7 mouse cellular contexts compared by ENCODE assay signal in genomic region chr1:133385506-133385905, GRCm38 (mm10). TPM values are rescaled to one million over a fixed set of nuclear protein-coding genes. Genes with fewer than 3 reads are reported as not detected.
DNase-seq lines count a peak whose midpoint lies in the region; ATAC-seq and TF ChIP-seq lines count a peak whose summit lies in the region.

No protein-coding gene starts in this region.

- no peak for ATAC-seq in heart, embryonic 16.5 days (replicated peaks; ENCODE audit: extremely low read depth, insufficient read depth, low FRiP score)
- ATAC-seq in lung, postnatal 0 days: peak; percentile 53

- H3K9me3 ChIP-seq in ES-E14 (ENCODE audit: control insufficient read depth, insufficient read depth, low read depth, low read length): no peaks in the 10 kb centered on the region
- H3K9me3 ChIP-seq in forebrain, embryonic 10.5 days: no peaks in the 10 kb centered on the region
- H3K9me3 ChIP-seq in heart, embryonic 16.5 days (replicated peaks; ENCODE audit: control insufficient read depth, low read length): no peaks in the 10 kb centered on the region
- no peaks in the 10 kb centered on the region for H3K9me3 ChIP-seq in lung, postnatal 0 days (ENCODE audit: low read length)

- H3K27me3 ChIP-seq in forebrain, embryonic 10.5 days (ENCODE audit: poor library complexity, severe bottlenecking): peaks cover 37% of the 10 kb centered on the region
- no peaks in the 10 kb centered on the region for H3K27me3 ChIP-seq in heart, embryonic 16.5 days (ENCODE audit: control insufficient read depth, insufficient read depth, low read length)
- no peaks in the 10 kb centered on the region for H3K27me3 ChIP-seq in lung, postnatal 0 days (replicated peaks; ENCODE audit: insufficient read depth, low read length)

- peak overlapping the region; percentile 46; the same call in 1 of the 2 replicates for H3K9ac ChIP-seq in ES-E14 (ENCODE audit: insufficient read depth, low read depth, low read length, poor library complexity, severe bottlenecking)
- H3K9ac ChIP-seq in heart, embryonic 16.5 days (ENCODE audit: low read length): peak overlapping the region; percentile 45; the same call in 1 of the 2 replicates
- H3K9ac ChIP-seq in lung, postnatal 0 days (replicated peaks; ENCODE audit: low read depth): no peak overlapping the region

- WGBS in forebrain, embryonic 10.5 days: 37% methylated on average over 9 of the region's 9 CpGs
- 37% methylated on average over 9 of the region's 9 CpGs for WGBS in heart, embryonic 16.5 days
- 33% methylated on average over 9 of the region's 9 CpGs for WGBS in lung, postnatal 0 days

- in situ Hi-C loops in ES-E14 (cut with MboI; ENCODE audit: low sequenced_read_pairs in 2 of 2, unreplicated experiment in 2 of 2): loop anchor here in 1 of 2 experiments (25.0 kb wide), 1 partner anchor 227 kb away; the partner anchor contains the start of gene Snrpe

- peak overlapping the region; percentile 29; the same call in 1 of the 2 replicates for H3K4me2 ChIP-seq in heart, embryonic 16.5 days (ENCODE audit: low read depth, low read length)
- H3K4me2 ChIP-seq in lung, postnatal 0 days (replicated peaks; ENCODE audit: low read depth, low read length): no peak overlapping the region

- H3K4me1 ChIP-seq in ES-E14 (ENCODE audit: control insufficient read depth in 2 of 2, insufficient read depth in 2 of 2, low read length in 2 of 2, poor library complexity in 1 of 2): peaks cover 0 to 23% of the 10 kb centered on the region in 2 experiments; a peak in 2 of 4 replicates
- H3K4me1 ChIP-seq in forebrain, embryonic 10.5 days: peaks cover 49% of the 10 kb centered on the region
- peaks cover 6% of the 10 kb centered on the region; the same call in 1 of the 2 replicates for H3K4me1 ChIP-seq in heart, embryonic 16.5 days (ENCODE audit: control insufficient read depth, insufficient read depth, low read length)
- H3K4me1 ChIP-seq in lung, postnatal 0 days (ENCODE audit: insufficient read depth, low read depth, low read length): no peaks in the 10 kb centered on the region

- peak; percentile 78 for DNase-seq in ES-E14 (ENCODE audit: low read depth, low spot score)
- DNase-seq in adrenal gland, postnatal 25 days: peak; percentile 71
- peak; percentile 81 for DNase-seq in forebrain, embryonic 10.5 days (ENCODE audit: extremely low spot score, low spot score)
- DNase-seq in layer of hippocampus, adult 8-10 months (ENCODE audit: low spot score in 2 of 2): peak; percentile 58 to 77
- DNase-seq in lung, postnatal 0 days (ENCODE audit: low spot score): peak; percentile 81
- DNase-seq in retina, postnatal 1 day: peak; percentile 83

- no peak for TF ChIP-seq EP300 in lung, postnatal 0 days (IDR thresholded peaks at IDR 0.05)

- peaks cover 19% of the 10 kb centered on the region for H3K36me3 ChIP-seq in ES-E14 (ENCODE audit: control insufficient read depth, insufficient read depth, low read length, poor library complexity, severe bottlenecking)
- peaks cover 80% of the 10 kb centered on the region for H3K36me3 ChIP-seq in forebrain, embryonic 10.5 days (replicated peaks)
- no peaks in the 10 kb centered on the region for H3K36me3 ChIP-seq in heart, embryonic 16.5 days (ENCODE audit: control insufficient read depth, insufficient read depth)
- peaks cover 17% of the 10 kb centered on the region for H3K36me3 ChIP-seq in lung, postnatal 0 days (ENCODE audit: insufficient read depth, low read length)

- H3K4me3 ChIP-seq in ES-E14 (ENCODE audit: insufficient read depth in 1 of 2, low read depth in 1 of 2, low read length in 2 of 2, poor library complexity in 1 of 2, severe bottlenecking in 1 of 2): no peak overlapping the region
- H3K4me3 ChIP-seq in forebrain, embryonic 10.5 days: peak overlapping the region; percentile 17; the same call in 1 of the 2 replicates
- no peak overlapping the region for H3K4me3 ChIP-seq in heart, embryonic 16.5 days (ENCODE audit: low read length)
- no peak overlapping the region for H3K4me3 ChIP-seq in lung, postnatal 0 days (ENCODE audit: low read depth, low read length)

- H3K27ac ChIP-seq in ES-E14 (ENCODE audit: insufficient read depth, low read depth, low read length, poor library complexity, severe bottlenecking): no peak overlapping the region
- peak overlapping the region; percentile 78 for H3K27ac ChIP-seq in forebrain, embryonic 10.5 days
- no peak overlapping the region for H3K27ac ChIP-seq in heart, embryonic 16.5 days (ENCODE audit: low read length)
- no peak overlapping the region for H3K27ac ChIP-seq in lung, postnatal 0 days (ENCODE audit: low read length)

- peak; percentile 96 for TF ChIP-seq CTCF in lung, postnatal 0 days (IDR thresholded peaks at IDR 0.05)

TF ChIP-seq in ES-E14, 5 proteins besides CTCF, POLR2A, EP300 and RAD21:
- TF ChIP-seq HCFC1 (IDR thresholded peaks at IDR 0.05; ENCODE audit: borderline replicate concordance, insufficient read depth, low read length) (no peak), CHD2 (IDR thresholded peaks at IDR 0.05; ENCODE audit: low read depth, low read length) (no peak), ZC3H11A (IDR thresholded peaks at IDR 0.05; ENCODE audit: borderline replicate concordance, low read depth, low read length) (peak; percentile 48; the same call in 1 of the 2 replicates)

RNA-seq across cellular contexts. Expression of gene Etnk2, which starts 22.1 kb away (rescaled TPM):
- total RNA-seq in ES-E14 (2012; rRNA removed): 4.8 and 7.4 TPM in 2 replicates
- total RNA-seq in adrenal gland, postnatal 25 days (2021): 5.9 and 6.3 TPM in 2 replicates
- polyA plus RNA-seq in forebrain, embryonic 10.5 days (2016; fragmentation: Nextera tagmentation; extraction: Ambion mirVana): 1.7 and 2.3 TPM in 2 replicates
- polyA plus RNA-seq in heart, embryonic 16.5 days (2015; fragmentation: Nextera tagmentation; extraction: Ambion mirVana): 1.7 and 2.1 TPM in 2 replicates
- 1 to 10 TPM; 2.0 to 3.3 (median 2.5) TPM for total RNA-seq in layer of hippocampus, adult 8-10 months (2022)
- polyA plus RNA-seq in lung, postnatal 0 days (2015; fragmentation: Nextera tagmentation; extraction: Ambion mirVana): 0.77 and 0.81 TPM in 2 replicates

RNA-seq across cellular contexts. Expression of gene Ren1, which starts 35.2 kb away (rescaled TPM):
- total RNA-seq in ES-E14 (2012; rRNA removed): 0.67 and 0.69 TPM in 2 replicates
- 3.9 and 6.0 TPM in 2 replicates for total RNA-seq in adrenal gland, postnatal 25 days (2021)
- polyA plus RNA-seq in forebrain, embryonic 10.5 days (2016; fragmentation: Nextera tagmentation; extraction: Ambion mirVana): not detected in 2 replicates
- polyA plus RNA-seq in heart, embryonic 16.5 days (2015; fragmentation: Nextera tagmentation; extraction: Ambion mirVana): 0.75 and 1.2 TPM in 2 replicates
- total RNA-seq in layer of hippocampus, adult 8-10 months (2022): not detected
- 0.61 and 1.3 TPM in 2 replicates for polyA plus RNA-seq in lung, postnatal 0 days (2015; fragmentation: Nextera tagmentation; extraction: Ambion mirVana)

RNA-seq across cellular contexts. Expression of gene Sox13, which starts 38.7 kb away (rescaled TPM):
- 11.1 and 16.9 TPM in 2 replicates for total RNA-seq in ES-E14 (2012; rRNA removed)
- total RNA-seq in adrenal gland, postnatal 25 days (2021): 20.0 and 21.3 TPM in 2 replicates
- 12.5 and 14.1 TPM in 2 replicates for polyA plus RNA-seq in forebrain, embryonic 10.5 days (2016; fragmentation: Nextera tagmentation; extraction: Ambion mirVana)
- polyA plus RNA-seq in heart, embryonic 16.5 days (2015; fragmentation: Nextera tagmentation; extraction: Ambion mirVana): 4.3 and 5.8 TPM in 2 replicates
- total RNA-seq in layer of hippocampus, adult 8-10 months (2022): 10 to 100 TPM in 1 of 4 experiments, 1 to 10 TPM in 3; 9.3 to 13.7 (median 9.4) TPM
- 13.8 and 14.8 TPM in 2 replicates for polyA plus RNA-seq in lung, postnatal 0 days (2015; fragmentation: Nextera tagmentation; extraction: Ambion mirVana)
